Mouse (Mus musculus): ENCODE results near the gene Gm3264. TPM values are rescaled to one million over a fixed set of nuclear protein-coding genes. Genes with fewer than 3 reads are reported as not detected.
"Not testable (repeated sequence)": the region's sequence is repeated elsewhere in the genome, so short reads cannot be mapped to it uniquely, and the experiment has no call there.

Gene Gm3264
- not detected in 2 replicates for polyA plus RNA-seq (2012; rRNA removed)

GRCm38 (mm10) chr14:4855299-4855980 is at the start of gene Gm3264:
TSS of gene Gm3264 (plus strand) at chr14:4855576.
- DNase-seq; H3K4me3 ChIP-seq (ENCODE audit: insufficient read depth, low read depth, low read length); H3K27me3 ChIP-seq (replicated peaks; ENCODE audit: control insufficient read depth, insufficient read depth, low read length); H3K4me1 ChIP-seq (ENCODE audit: control insufficient read depth, insufficient read depth, low read length); H3K27ac ChIP-seq (ENCODE audit: insufficient read depth, low read depth, low read length); H3K36me3 ChIP-seq (ENCODE audit: control insufficient read depth, insufficient read depth, low read length): not testable (repeated sequence)
- WGBS = 2% methylated on average over 51 of the region's 59 CpGs

DNA sequence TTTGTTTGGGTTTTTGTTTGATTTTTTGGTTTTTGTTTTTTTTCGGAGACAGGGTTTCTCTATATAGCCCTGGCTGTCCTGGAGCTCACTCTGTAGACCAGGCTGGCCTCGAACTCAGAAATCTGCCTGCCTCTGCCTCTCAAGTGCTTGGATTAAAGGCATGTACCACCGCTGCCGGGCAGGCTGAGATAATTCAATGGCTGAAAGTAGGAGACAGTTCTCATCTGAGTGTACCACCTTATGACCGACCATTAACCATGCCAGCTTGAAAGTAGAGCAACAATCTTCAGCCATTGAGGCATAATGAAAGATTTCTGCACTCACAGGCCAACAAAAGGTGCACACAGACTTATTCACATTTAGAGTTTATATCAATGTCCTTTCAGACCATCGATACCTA is 49.0 kb upstream of the Gm3264 start:
- DNase-seq = peak; percentile 8
- H3K27me3 ChIP-seq (replicated peaks; ENCODE audit: control insufficient read depth, insufficient read depth, low read length); H3K4me1 ChIP-seq (ENCODE audit: control insufficient read depth, insufficient read depth, low read length); H3K27ac ChIP-seq (ENCODE audit: insufficient read depth, low read depth, low read length); H3K4me3 ChIP-seq (ENCODE audit: insufficient read depth, low read depth, low read length); H3K36me3 ChIP-seq (ENCODE audit: control insufficient read depth, insufficient read depth, low read length): not testable (repeated sequence)
- 79% methylated on average over 6 of the region's 6 CpGs for WGBS

DNA sequence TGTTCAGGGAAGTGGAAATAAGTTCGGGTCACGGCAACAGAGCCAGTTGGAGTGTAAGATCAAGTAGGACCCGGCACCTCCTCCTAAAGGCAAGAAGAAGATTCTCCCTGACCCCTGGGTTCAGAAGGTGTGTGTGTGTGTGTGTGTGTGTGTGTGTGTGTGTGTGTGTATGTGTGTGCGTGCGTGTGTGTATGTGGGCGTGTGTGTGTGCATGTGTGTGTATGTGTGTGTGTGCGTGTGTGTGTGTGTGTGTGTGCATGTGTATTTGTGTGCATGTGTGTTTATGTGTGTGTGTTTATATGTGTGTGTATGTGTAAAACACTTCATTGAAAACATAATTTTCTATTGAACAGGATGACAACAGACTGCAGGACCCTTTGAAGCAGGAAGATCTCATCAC is 33.4 kb upstream of the Gm3264 start:
- not testable (repeated sequence) for DNase-seq; H3K4me1 ChIP-seq (ENCODE audit: control insufficient read depth, insufficient read depth, low read length); H3K36me3 ChIP-seq (ENCODE audit: control insufficient read depth, insufficient read depth, low read length); H3K27me3 ChIP-seq (replicated peaks; ENCODE audit: control insufficient read depth, insufficient read depth, low read length); H3K4me3 ChIP-seq (ENCODE audit: insufficient read depth, low read depth, low read length); H3K27ac ChIP-seq (ENCODE audit: insufficient read depth, low read depth, low read length)
- 72% methylated on average over 2 of the region's 7 CpGs for WGBS

- DNase-seq; H3K27ac ChIP-seq (ENCODE audit: insufficient read depth, low read depth, low read length); H3K4me1 ChIP-seq (ENCODE audit: control insufficient read depth, insufficient read depth, low read length); H3K4me3 ChIP-seq (ENCODE audit: insufficient read depth, low read depth, low read length); H3K36me3 ChIP-seq (ENCODE audit: control insufficient read depth, insufficient read depth, low read length); H3K27me3 ChIP-seq (replicated peaks; ENCODE audit: control insufficient read depth, insufficient read depth, low read length): not testable (repeated sequence)
- no CpG with 5 or more reads among the region's 4 CpGs for WGBS
Measured at GRCm38 (mm10) chr14:4837806-4838205, 17.6 kb upstream of the Gm3264 start, which contains the start of gene Gm3269. TSS of gene Gm3269 (plus strand) at chr14:4838106.

GRCm38 (mm10) chr14:4892116-4892515 is 36.7 kb downstream of the Gm3264 start, which contains the start of gene Gm3278:
TSS of gene Gm3278 (plus strand) at chr14:4892416.
- not testable (repeated sequence) for H3K27me3 ChIP-seq (replicated peaks; ENCODE audit: control insufficient read depth, insufficient read depth, low read length); H3K4me3 ChIP-seq (ENCODE audit: insufficient read depth, low read depth, low read length); DNase-seq; H3K4me1 ChIP-seq (ENCODE audit: control insufficient read depth, insufficient read depth, low read length); H3K36me3 ChIP-seq (ENCODE audit: control insufficient read depth, insufficient read depth, low read length); H3K27ac ChIP-seq (ENCODE audit: insufficient read depth, low read depth, low read length)
- WGBS = 55% methylated on average over 1 of the region's 3 CpGs

Other genes starting within 250 kb of the Gm3264 start
- gene Gm8159, start 223.2 kb upstream of the Gm3264 start, polyA plus RNA-seq (2012; rRNA removed) = not detected in 2 replicates
- not detected in 2 replicates for gene Gm3239, start 191.4 kb upstream of the Gm3264 start, polyA plus RNA-seq (2012; rRNA removed)
- not detected in 2 replicates for gene Gm7876, start 146.3 kb upstream of the Gm3264 start, polyA plus RNA-seq (2012; rRNA removed)
- 0.05 TPM in 1 of 2 replicates, not detected in the other for gene Gm3252, start 128.8 kb upstream of the Gm3264 start, polyA plus RNA-seq (2012; rRNA removed)
- not detected in 2 replicates for gene Gm9602, start 79.2 kb upstream of the Gm3264 start, polyA plus RNA-seq (2012; rRNA removed)
- not detected in 2 replicates for gene Gm3269, start 17.5 kb upstream of the Gm3264 start, polyA plus RNA-seq (2012; rRNA removed)
- not detected in 2 replicates for gene Gm3278, start 36.8 kb downstream of the Gm3264 start, polyA plus RNA-seq (2012; rRNA removed)
- gene Gm8297, start 128.4 kb downstream of the Gm3264 start, polyA plus RNA-seq (2012; rRNA removed) = not detected in 2 replicates
- not detected in 2 replicates for gene Gm3298, start 160.3 kb downstream of the Gm3264 start, polyA plus RNA-seq (2012; rRNA removed)
- gene 4930555G01Rik, start 195.1 kb downstream of the Gm3264 start, polyA plus RNA-seq (2012; rRNA removed) = not detected in 2 replicates
- not detected in 2 replicates for gene Gm8281, start 215.5 kb downstream of the Gm3264 start, polyA plus RNA-seq (2012; rRNA removed)